Mouse (Mus musculus) liver, postnatal 0 days (tissue): Measurements from ENCODE around the gene Gm21970. TPM values are rescaled to one million over a fixed set of nuclear protein-coding genes. Genes with fewer than 3 reads are reported as not detected.

Experiments
- ATAC-seq: fragments of 200-750 bp; cut with Nextera tagmentation; 2 replicates; pipeline ENCODE4 v1.8.0; 2017; ENCODE audit warnings: mild to moderate bottlenecking, moderate library complexity
- DNase-seq: peaks from one replicate; pipeline ENCODE4 v3.0.0-alpha.2; 2016
- H3K27ac ChIP-seq: fragments of 300-500 bp; sonication (generic); 2 replicates; pipeline ENCODE4 v1.5.1; 2014; ENCODE audit warnings: antibody characterized with exemption, moderate library complexity, mild to moderate bottlenecking, low read depth
- H3K27me3 ChIP-seq: fragments of 300-500 bp; sonication (generic); 2 replicates; pipeline ENCODE4 v1.6.1; 2014; ENCODE audit warnings: low read length, control low read depth, mixed read lengths; ENCODE audit not compliant: insufficient read depth
- H3K36me3 ChIP-seq: fragments of 300-500 bp; sonication (generic); replicated peaks from 2 replicates; pipeline ENCODE4 v1.6.1; 2014; ENCODE audit warnings: mild to moderate bottlenecking, control low read depth, low read length, moderate library complexity, mixed read lengths; ENCODE audit not compliant: insufficient read depth
- H3K4me1 ChIP-seq: fragments of 300-500 bp; sonication (generic); 2 replicates; pipeline ENCODE4 v1.6.1; 2014; ENCODE audit warnings: antibody characterized with exemption, mild to moderate bottlenecking, control low read depth; ENCODE audit not compliant: insufficient read depth
- H3K4me2 ChIP-seq: fragments of 300-500 bp; sonication (generic); 2 replicates; pipeline ENCODE4 v1.6.1; 2014; ENCODE audit warnings: low read depth, mild to moderate bottlenecking, low read length, moderate library complexity, mixed read lengths
- H3K4me3 ChIP-seq: fragments of 300-500 bp; sonication (generic); 2 replicates; pipeline ENCODE4 v1.5.1; 2014; ENCODE audit warnings: low read depth, low read length
- H3K9ac ChIP-seq: fragments of 300-500 bp; sonication (generic); replicated peaks from 2 replicates; pipeline ENCODE4 v1.6.1; 2014; ENCODE audit warnings: mild to moderate bottlenecking, moderate library complexity
- H3K9me3 ChIP-seq: fragments of 300-500 bp; sonication (generic); 2 replicates; pipeline ENCODE4 v1.6.1; 2016; ENCODE audit warnings: mild to moderate bottlenecking, control low read depth, low read length, mixed read lengths
- CTCF ChIP-seq: sonication (generic); IDR thresholded peaks from 2 replicates; pipeline ENCODE4 v1.5.1; 2016; ENCODE audit warnings: antibody characterized with exemption, low read depth
- EP300 ChIP-seq: IDR thresholded peaks from 2 replicates; pipeline ENCODE4 v1.6.1; 2016; ENCODE audit warnings: antibody characterized with exemption, low read depth, mild to moderate bottlenecking
- WGBS: fragments of 180-500 bp; shearing (Covaris S2); extraction: QIAGEN DNeasy Blood & Tissue Kit; methylation state at CpG from one replicate; pipeline ENCODE4 v1.1.7; 2014; ENCODE audit not compliant: insufficient replicate concordance; 5-methylcytosine and 5-hydroxymethylcytosine counted together
- polyA plus RNA-seq: library from polyadenylated mRNA; unstranded; fragments of >200 nt; fragmentation: Nextera tagmentation; extraction: Ambion mirVana; gene quantifications from 2 replicates; pipeline ENCODE4 v1.2.1, GENCODE M21; 2015

Gene Gm21970
- polyA plus RNA-seq, 1 experiment from 2014 or later = not detected

- Histone ChIP-seq H3K36me3 (peaks cover 83% of the 10 kb centered on the region), H3K4me1 (peaks cover 46% of the 10 kb centered on the region), H3K27ac (peak overlapping the region; percentile 51), H3K4me3 (no peak overlapping the region), H3K4me2 (no peak overlapping the region), H3K27me3 (no peaks in the 10 kb centered on the region), H3K9me3 (no peaks in the 10 kb centered on the region), H3K9ac (no peak overlapping the region)
- WGBS = 56% methylated on average over 9 of the region's 9 CpGs
- ATAC-seq (peak; percentile 18; the same call in 1 of the 2 replicates), DNase-seq (no peak)
- TF ChIP-seq CTCF (no peak), EP300 (no peak)
Observed at GRCm38 (mm10) chr16:91415391-91416189, 24.1 kb downstream of the Gm21970 start.

DNA sequence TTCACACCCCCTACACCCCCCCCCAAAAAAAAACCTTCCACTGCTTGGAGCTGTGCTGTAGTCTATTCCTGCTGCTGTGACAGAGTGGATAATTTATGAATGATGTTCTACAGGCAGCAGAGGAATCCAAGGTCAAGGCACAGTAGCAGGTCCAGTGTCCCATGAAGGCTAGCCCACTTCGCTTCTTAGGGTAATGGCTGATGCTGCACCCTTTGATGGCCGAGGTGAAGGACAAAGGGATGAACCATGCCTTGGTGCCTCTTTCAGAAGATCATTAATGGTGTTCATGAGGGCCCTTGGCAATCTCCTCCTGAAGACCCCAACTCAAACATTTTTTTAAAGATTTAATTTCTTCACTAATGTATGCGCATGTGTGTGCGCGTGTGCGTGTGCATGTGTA is 24.8 kb downstream of the Gm21970 start:
- Histone ChIP-seq H3K9me3 (no peaks in the 10 kb centered on the region), H3K4me2 (peak overlapping the region; percentile 40; the same call in 1 of the 2 replicates), H3K36me3 (peaks cover 87% of the 10 kb centered on the region), H3K4me1 (peaks cover 39% of the 10 kb centered on the region), H3K27ac (peak overlapping the region; percentile 55), H3K27me3 (no peaks in the 10 kb centered on the region), H3K9ac (no peak overlapping the region), H3K4me3 (no peak overlapping the region)
- WGBS = 91% methylated on average over 6 of the region's 6 CpGs
- ATAC-seq = no peak
- DNase-seq = no peak
- TF ChIP-seq EP300 (no peak), CTCF (no peak)

DNA sequence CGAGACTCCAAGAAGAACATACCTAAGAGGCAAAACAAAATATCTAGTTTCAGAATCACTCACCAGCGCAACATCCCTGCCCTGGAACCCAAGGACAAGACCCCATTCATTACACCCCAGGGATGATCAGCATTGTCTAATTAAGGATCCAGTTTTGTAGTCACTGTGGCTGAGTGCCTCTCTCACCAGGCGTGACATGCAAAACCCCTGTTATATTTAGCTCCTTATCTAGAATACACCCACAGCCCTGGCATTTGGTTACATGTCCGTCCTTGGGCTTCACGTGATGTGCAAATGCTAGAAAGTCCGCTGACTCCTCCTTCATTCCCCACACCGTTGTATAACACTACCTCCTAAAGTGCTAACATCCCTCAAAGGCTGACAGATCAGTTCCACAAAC is 25.4 kb downstream of the Gm21970 start:
- H3K27me3 ChIP-seq = no peaks in the 10 kb centered on the region
- no peak overlapping the region for H3K9ac ChIP-seq
- ATAC-seq = peak; percentile 66
- peaks cover 37% of the 10 kb centered on the region for H3K4me1 ChIP-seq
- peak overlapping the region; percentile 40 for H3K4me2 ChIP-seq
- H3K9me3 ChIP-seq = no peaks in the 10 kb centered on the region
- TF ChIP-seq CTCF (no peak), EP300 (no peak)
- peaks cover 89% of the 10 kb centered on the region for H3K36me3 ChIP-seq
- H3K4me3 ChIP-seq = no peak overlapping the region
- peak; percentile 28 for DNase-seq
- 52% methylated on average over 7 of the region's 7 CpGs for WGBS
- peak overlapping the region; percentile 55 for H3K27ac ChIP-seq

- ATAC-seq = no peak
- TF ChIP-seq CTCF (no peak), EP300 (no peak)
- Histone ChIP-seq H3K36me3 (peaks cover 88% of the 10 kb centered on the region), H3K4me3 (no peak overlapping the region), H3K4me2 (no peak overlapping the region), H3K9me3 (no peaks in the 10 kb centered on the region), H3K27ac (no peak overlapping the region), H3K9ac (no peak overlapping the region), H3K4me1 (peaks cover 22% of the 10 kb centered on the region), H3K27me3 (no peaks in the 10 kb centered on the region)
- 72% methylated on average over 5 of the region's 5 CpGs for whole genome bisulfite sequencing
- no peak for DNase-seq
Observed at GRCm38 (mm10) chr16:91418531-91418930, 27.0 kb downstream of the Gm21970 start.

DNA sequence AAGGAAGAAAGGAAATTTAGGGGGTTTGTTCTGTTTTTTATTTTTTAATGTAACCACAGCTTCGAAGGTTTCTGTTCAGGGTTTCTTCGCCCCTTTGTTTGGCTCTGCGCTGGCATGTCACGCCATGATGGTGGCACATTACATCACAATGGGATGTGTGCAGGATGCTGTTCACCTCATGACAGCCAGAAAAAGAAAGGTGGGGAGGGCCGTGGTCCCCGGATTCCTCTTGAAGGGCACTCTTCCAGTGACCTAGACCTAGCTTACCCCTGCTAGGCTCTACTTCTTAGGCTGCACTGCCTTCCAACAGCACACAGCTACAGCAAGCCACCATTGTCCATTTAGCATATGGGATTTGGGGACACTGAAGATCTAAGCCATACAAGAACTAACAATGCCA is 34.3 kb downstream of the Gm21970 start:
- Histone ChIP-seq H3K4me1 (no peaks in the 10 kb centered on the region), H3K27me3 (no peaks in the 10 kb centered on the region), H3K4me2 (no peak overlapping the region), H3K4me3 (no peak overlapping the region), H3K9ac (no peak overlapping the region), H3K36me3 (peaks cover 61% of the 10 kb centered on the region), H3K9me3 (no peaks in the 10 kb centered on the region), H3K27ac (no peak overlapping the region)
- WGBS = 94% methylated on average over 6 of the region's 6 CpGs
- DNase-seq (no peak), ATAC-seq (no peak)
- TF ChIP-seq CTCF (no peak), EP300 (no peak)

- H3K27ac ChIP-seq = no peak overlapping the region
Observed at GRCm38 (mm10) chr16:91426586-91426985, 35.1 kb downstream of the Gm21970 start.

GRCm38 (mm10) chr16:91427461-91427860 is 35.9 kb downstream of the Gm21970 start:
- Histone ChIP-seq H3K4me3 (no peak overlapping the region), H3K9me3 (no peaks in the 10 kb centered on the region), H3K36me3 (peaks cover 49% of the 10 kb centered on the region), H3K9ac (no peak overlapping the region), H3K4me2 (no peak overlapping the region), H3K4me1 (no peaks in the 10 kb centered on the region), H3K27me3 (no peaks in the 10 kb centered on the region), H3K27ac (no peak overlapping the region)
- 79% methylated on average over 5 of the region's 5 CpGs for WGBS
- ATAC-seq (no peak), DNase-seq (no peak)
- TF ChIP-seq CTCF (no peak), EP300 (no peak)

More at GRCm38 (mm10) chr16:91426586-91426985, 35.1 kb downstream of the Gm21970 start:
- Histone ChIP-seq H3K9ac (no peak overlapping the region), H3K4me2 (no peak overlapping the region), H3K4me1 (no peaks in the 10 kb centered on the region), H3K36me3 (peaks cover 57% of the 10 kb centered on the region), H3K9me3 (no peaks in the 10 kb centered on the region), H3K4me3 (no peak overlapping the region), H3K27me3 (no peaks in the 10 kb centered on the region)
- WGBS = 87% methylated on average over 4 of the region's 4 CpGs
- no peak for TF ChIP-seq CTCF
- no peak for TF ChIP-seq EP300
- ATAC-seq = no peak
- DNase-seq = no peak
